Mouse (Mus musculus) embryonic facial prominence, embryonic 13.5 days (tissue): ENCODE measurements around the gene Nadsyn1. TPM values are rescaled to one million over a fixed set of nuclear protein-coding genes. Genes with fewer than 3 reads are reported as not detected.
A peak's percentile ranks its signal among the peaks of the same experiment; 100 is the strongest.

Experiments used
- ATAC-seq: fragments of 200-750 bp; cut with Nextera tagmentation; 2 replicates; pipeline ENCODE4 v1.8.0; 2017; ENCODE audit warnings: low read depth; ENCODE audit not compliant: insufficient number of reproducible peaks, insufficient read depth, low FRiP score, low TSS enrichment
- H3K27ac ChIP-seq: fragments of 300-500 bp; sonication (generic); 2 replicates; pipeline ENCODE4 v1.5.1; 2015; ENCODE audit warnings: moderate library complexity, mild to moderate bottlenecking, inconsistent platforms
- H3K27me3 ChIP-seq: fragments of 300-500 bp; sonication (generic); 2 replicates; pipeline ENCODE4 v1.6.1; 2015; ENCODE audit warnings: mild to moderate bottlenecking, inconsistent platforms
- H3K36me3 ChIP-seq: fragments of 300-500 bp; sonication (generic); 2 replicates; pipeline ENCODE4 v1.6.1; 2015; ENCODE audit warnings: mild to moderate bottlenecking, inconsistent platforms
- H3K4me1 ChIP-seq: fragments of 300-500 bp; sonication (generic); 2 replicates; pipeline ENCODE4 v1.6.1; 2015; ENCODE audit warnings: inconsistent platforms
- H3K4me2 ChIP-seq: fragments of 300-500 bp; sonication (generic); 2 replicates; pipeline ENCODE4 v1.6.1; 2015; ENCODE audit warnings: moderate library complexity, mild to moderate bottlenecking, inconsistent platforms
- H3K4me3 ChIP-seq: fragments of 300-500 bp; sonication (generic); 2 replicates; pipeline ENCODE4 v1.5.1; 2015; ENCODE audit warnings: mild to moderate bottlenecking, inconsistent platforms
- H3K9ac ChIP-seq: fragments of 300-500 bp; sonication (generic); 2 replicates; pipeline ENCODE4 v1.6.1; 2015; ENCODE audit warnings: mild to moderate bottlenecking, inconsistent platforms
- H3K9me3 ChIP-seq: fragments of 300-500 bp; sonication (generic); 2 replicates; pipeline ENCODE4 v1.6.1; 2016; ENCODE audit warnings: inconsistent platforms
- WGBS: fragments of 180-500 bp; shearing (Covaris S2); methylation state at CpG from one replicate; pipeline ENCODE4 v1.1.7; 2015; ENCODE audit warnings: mixed read lengths; 5-methylcytosine and 5-hydroxymethylcytosine counted together
- polyA plus RNA-seq: library from polyadenylated mRNA; unstranded; fragments of >200 nt; fragmentation: Nextera tagmentation; extraction: Ambion mirVana; gene quantifications from 2 replicates; pipeline ENCODE4 v1.2.1, GENCODE M21; 2015

Gene Nadsyn1
- polyA plus RNA-seq, 1 experiment from 2014 or later = 5.8 TPM

DNA sequence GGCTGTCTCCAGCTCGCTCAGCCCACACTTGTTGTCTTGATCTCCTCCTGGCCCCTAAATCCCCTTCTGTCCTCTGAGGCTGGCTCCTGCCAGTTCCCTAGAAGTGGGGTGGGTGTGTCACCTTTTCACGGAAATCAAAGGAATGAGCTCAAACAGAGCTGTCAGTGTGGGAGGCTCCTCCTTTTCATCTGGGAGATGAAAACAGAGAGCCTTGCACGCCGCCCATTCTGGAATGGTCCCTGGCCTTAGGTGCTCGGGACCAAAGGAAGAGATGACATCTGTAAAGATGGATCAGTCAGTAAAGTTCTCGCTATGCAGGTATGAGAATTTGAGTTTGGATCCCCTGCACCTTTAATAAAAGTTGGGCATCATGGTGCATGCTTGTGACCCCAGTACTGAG is 55.8 kb downstream of the Nadsyn1 start, which contains the start of gene Mrgprg:
Mrgprg (minus strand) TSS at position 101 of the 400 bp plus-strand sequence.
- Histone ChIP-seq H3K4me3 (no peak within 1 kb of the TSS), H3K36me3 (no peaks in the 10 kb centered on the region), H3K27ac (no peak within 1 kb of the TSS), H3K4me2 (no peak within 1 kb of the TSS), H3K9me3 (no peaks in the 10 kb centered on the region), H3K9ac (no peak within 1 kb of the TSS), H3K4me1 (no peaks in the 10 kb centered on the region), H3K27me3 (peaks cover 46% of the 10 kb centered on the region)
- ATAC-seq = no peak
- 46% methylated on average over 6 of the region's 6 CpGs for WGBS

DNA sequence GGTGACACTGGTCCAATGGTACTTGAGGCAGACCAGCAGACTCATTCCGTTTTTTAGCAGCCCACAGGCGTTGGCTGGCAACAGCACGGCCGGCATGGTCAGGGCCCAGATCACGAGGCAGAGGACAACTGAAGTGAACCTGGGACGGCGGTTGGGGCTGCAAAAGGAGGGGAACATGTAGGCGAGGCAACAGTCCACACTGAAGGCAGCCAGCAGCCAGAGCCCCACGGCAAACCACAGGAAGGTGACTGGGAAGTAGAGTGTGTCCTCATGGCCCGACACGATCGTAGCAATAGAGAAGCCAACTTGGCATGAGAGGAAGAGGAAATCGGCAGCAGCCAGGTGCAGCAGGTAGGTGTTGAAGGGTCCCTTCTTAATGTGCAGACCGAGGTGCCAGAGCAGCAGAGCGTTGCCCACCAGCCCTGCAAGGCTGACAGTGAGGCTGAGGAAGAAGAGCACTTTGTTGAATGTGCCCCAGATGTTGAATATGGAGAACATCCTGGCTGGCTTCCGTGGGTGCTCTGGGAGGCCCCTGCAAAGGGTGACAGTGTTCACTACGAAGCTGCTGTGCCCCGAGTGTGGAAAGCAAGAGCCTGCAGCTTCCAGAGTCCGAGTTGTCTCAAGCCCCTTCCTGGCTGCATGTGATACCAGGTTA is 57.6 kb downstream of the Nadsyn1 start:
- Histone ChIP-seq H3K4me2 (no peak overlapping the region), H3K9ac (no peak overlapping the region), H3K36me3 (no peaks in the 10 kb centered on the region), H3K4me3 (no peak overlapping the region), H3K27ac (no peak overlapping the region), H3K9me3 (no peaks in the 10 kb centered on the region), H3K4me1 (no peaks in the 10 kb centered on the region), H3K27me3 (peaks cover 46% of the 10 kb centered on the region)
- 73% methylated on average over 19 of the region's 19 CpGs for WGBS
- no peak for ATAC-seq

DNA sequence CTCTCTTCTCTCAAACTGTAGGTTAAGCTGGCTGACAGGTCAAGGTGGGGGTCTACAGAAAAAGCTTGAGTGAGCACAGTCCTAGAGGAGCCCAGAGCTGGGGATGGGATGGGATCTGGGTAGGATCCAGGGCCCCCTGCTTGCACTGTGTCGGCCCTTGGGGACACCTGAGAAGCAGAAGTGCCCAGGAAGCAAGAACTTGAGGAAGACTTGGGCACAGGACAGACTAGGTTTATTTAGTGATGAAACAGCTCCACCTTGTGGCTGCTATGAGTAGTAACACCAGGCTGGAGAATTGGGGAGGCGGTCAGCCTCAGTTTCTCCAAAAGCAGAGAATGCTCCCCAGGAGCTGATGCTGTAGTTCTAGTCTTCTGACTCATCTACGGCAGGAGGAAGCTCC is 58.9 kb downstream of the Nadsyn1 start:
- H3K4me3 ChIP-seq = no peak overlapping the region
- no peak overlapping the region for H3K9ac ChIP-seq
- ATAC-seq = no peak
- H3K36me3 ChIP-seq = no peaks in the 10 kb centered on the region
- WGBS = 18% methylated on average over 3 of the region's 3 CpGs
- H3K4me2 ChIP-seq = no peak overlapping the region
- no peaks in the 10 kb centered on the region for H3K9me3 ChIP-seq
- H3K27ac ChIP-seq = no peak overlapping the region
- H3K27me3 ChIP-seq = peaks cover 46% of the 10 kb centered on the region
- no peaks in the 10 kb centered on the region for H3K4me1 ChIP-seq

- H3K4me3 ChIP-seq = no peak overlapping the region
- no peak overlapping the region for H3K27ac ChIP-seq
- H3K36me3 ChIP-seq = no peaks in the 10 kb centered on the region
- no peak overlapping the region for H3K9ac ChIP-seq
- WGBS = 66% methylated on average over 3 of the region's 3 CpGs
- H3K4me2 ChIP-seq = no peak overlapping the region
- no peaks in the 10 kb centered on the region for H3K9me3 ChIP-seq
- no peak for ATAC-seq
- H3K4me1 ChIP-seq = peaks cover 17% of the 10 kb centered on the region
- peaks cover 29% of the 10 kb centered on the region for H3K27me3 ChIP-seq
Measured at GRCm38 (mm10) chr7:143758956-143759355, 63.7 kb downstream of the Nadsyn1 start.

- H3K27me3 ChIP-seq = peaks cover 21% of the 10 kb centered on the region
- 67% methylated on average over 3 of the region's 3 CpGs for WGBS
- H3K4me3 ChIP-seq = no peak overlapping the region
- no peak overlapping the region for H3K9ac ChIP-seq
- H3K4me2 ChIP-seq = peak overlapping the region; percentile 82
- ATAC-seq = no peak
- no peaks in the 10 kb centered on the region for H3K36me3 ChIP-seq
- peaks cover 17% of the 10 kb centered on the region for H3K4me1 ChIP-seq
- no peaks in the 10 kb centered on the region for H3K9me3 ChIP-seq
- no peak overlapping the region for H3K27ac ChIP-seq
Measured at GRCm38 (mm10) chr7:143757696-143758095, 65.0 kb downstream of the Nadsyn1 start.

GRCm38 (mm10) chr7:143757027-143757390 is 65.6 kb downstream of the Nadsyn1 start:
- no peaks in the 10 kb centered on the region for H3K36me3 ChIP-seq
- H3K27me3 ChIP-seq = peaks cover 21% of the 10 kb centered on the region
- peak; percentile 80 for ATAC-seq

GRCm38 (mm10) chr7:143756125-143757026 is 66.3 kb downstream of the Nadsyn1 start, which contains the start of gene Osbpl5:
TSS of gene Osbpl5 (minus strand) at chr7:143756985.
- Histone ChIP-seq H3K4me1 (peaks cover 17% of the 10 kb centered on the region), H3K36me3 (no peaks in the 10 kb centered on the region), H3K4me2 (peak within 1 kb of the TSS; percentile 82), H3K27ac (no peak within 1 kb of the TSS), H3K9ac (peak within 1 kb of the TSS; percentile 47; the same call in 1 of the 2 replicates), H3K27me3 (peaks cover 21% of the 10 kb centered on the region), H3K9me3 (no peaks in the 10 kb centered on the region), H3K4me3 (peak within 1 kb of the TSS; percentile 44)
- ATAC-seq = no peak
- WGBS = 24% methylated on average over 22 of the region's 22 CpGs

More at GRCm38 (mm10) chr7:143757027-143757390, 65.6 kb downstream of the Nadsyn1 start:
- peaks cover 17% of the 10 kb centered on the region for H3K4me1 ChIP-seq
- H3K4me3 ChIP-seq = peak overlapping the region; percentile 44
- peak overlapping the region; percentile 82 for H3K4me2 ChIP-seq
- no peaks in the 10 kb centered on the region for H3K9me3 ChIP-seq
- 3% methylated on average over 15 of the region's 15 CpGs for WGBS
- peak overlapping the region; percentile 47; the same call in 1 of the 2 replicates for H3K9ac ChIP-seq
- H3K27ac ChIP-seq = no peak overlapping the region

DNA sequence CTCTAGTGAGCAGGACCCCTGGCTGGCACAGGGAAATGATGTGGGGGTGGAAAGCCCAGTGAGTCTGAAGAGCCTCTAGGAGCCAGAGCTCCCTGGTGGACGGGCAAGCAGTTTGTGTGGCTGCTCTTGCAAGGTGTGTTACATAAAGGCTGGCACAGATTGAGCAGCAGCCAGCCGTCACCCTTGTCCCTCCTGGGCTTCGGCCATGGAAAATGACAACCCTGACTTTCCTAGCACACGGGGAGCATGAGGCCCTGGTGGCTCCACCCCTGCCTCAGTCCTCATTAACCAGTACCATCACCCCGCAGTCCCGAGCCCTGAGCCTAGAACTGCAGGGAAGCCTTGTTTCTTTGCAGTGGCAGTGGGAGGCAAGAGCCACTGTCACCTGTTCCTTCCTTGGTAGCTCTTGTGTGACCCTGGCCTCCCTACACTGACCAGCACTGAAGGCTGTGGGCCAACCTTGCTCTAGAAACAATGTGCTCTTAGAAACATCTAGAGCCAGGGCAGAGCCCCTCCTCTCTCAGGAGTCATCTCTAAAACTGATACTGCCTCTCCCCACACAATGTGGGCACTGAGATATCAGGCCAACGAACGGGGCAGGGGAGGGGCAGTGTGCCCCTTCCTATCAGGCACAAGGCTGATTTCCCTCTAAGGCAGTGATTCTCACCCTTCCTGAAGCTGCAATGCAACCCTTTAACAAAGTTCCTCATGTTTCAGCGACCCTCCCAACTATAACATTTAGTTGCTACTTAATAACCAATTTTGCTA is 67.1 kb downstream of the Nadsyn1 start:
- Histone ChIP-seq H3K27me3 (peaks cover 21% of the 10 kb centered on the region), H3K9me3 (no peaks in the 10 kb centered on the region), H3K27ac (no peak overlapping the region), H3K36me3 (no peaks in the 10 kb centered on the region), H3K4me3 (no peak overlapping the region), H3K4me2 (no peak overlapping the region), H3K9ac (no peak overlapping the region), H3K4me1 (peaks cover 17% of the 10 kb centered on the region)
- no peak for ATAC-seq
- 71% methylated on average over 9 of the region's 9 CpGs for WGBS

- H3K4me3 ChIP-seq = no peak overlapping the region
- 46% methylated on average over 5 of the region's 5 CpGs for WGBS
- H3K27ac ChIP-seq = no peak overlapping the region
- no peak for ATAC-seq
- peaks cover 24% of the 10 kb centered on the region for H3K27me3 ChIP-seq
- no peaks in the 10 kb centered on the region for H3K9me3 ChIP-seq
- no peak overlapping the region for H3K4me2 ChIP-seq
- H3K9ac ChIP-seq = no peak overlapping the region
- peaks cover 20% of the 10 kb centered on the region for H3K4me1 ChIP-seq
- no peaks in the 10 kb centered on the region for H3K36me3 ChIP-seq
Measured at GRCm38 (mm10) chr7:143753990-143754715, 68.5 kb downstream of the Nadsyn1 start.

DNA sequence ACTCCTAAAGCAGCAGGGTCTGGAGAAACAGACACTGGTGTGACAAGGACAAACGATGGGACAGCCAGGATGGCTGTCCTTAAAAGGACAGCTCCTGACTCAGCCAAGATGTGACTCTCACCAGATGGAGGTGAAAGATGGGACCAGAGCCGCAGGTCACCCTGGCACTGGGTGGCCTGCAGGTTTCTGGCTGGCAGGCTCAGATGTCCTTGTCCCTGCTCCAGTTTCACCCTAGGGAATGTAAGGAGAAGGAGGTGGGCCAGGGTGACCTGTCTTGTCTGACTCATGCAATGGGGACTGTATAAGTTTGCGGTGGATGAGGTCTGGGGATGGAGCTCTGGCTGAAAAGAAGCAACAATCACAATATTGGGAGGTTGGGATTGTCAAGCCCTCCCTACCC is 70.0 kb downstream of the Nadsyn1 start:
- Histone ChIP-seq H3K27me3 (peaks cover 19% of the 10 kb centered on the region), H3K27ac (no peak overlapping the region)
- ATAC-seq = no peak

GRCm38 (mm10) chr7:143752056-143752455 is 70.6 kb downstream of the Nadsyn1 start:
- ATAC-seq = no peak
- 70% methylated on average over 4 of the region's 4 CpGs for WGBS
- no peak overlapping the region for H3K4me2 ChIP-seq
- no peak overlapping the region for H3K9ac ChIP-seq
- H3K36me3 ChIP-seq = no peaks in the 10 kb centered on the region
- H3K9me3 ChIP-seq = no peaks in the 10 kb centered on the region
- H3K27ac ChIP-seq = no peak overlapping the region
- H3K4me1 ChIP-seq = peaks cover 17% of the 10 kb centered on the region
- H3K27me3 ChIP-seq = peaks cover 19% of the 10 kb centered on the region
- H3K4me3 ChIP-seq = no peak overlapping the region

More for the DNA sequence above, 70.0 kb downstream of the Nadsyn1 start:
- WGBS = 77% methylated on average over 3 of the region's 3 CpGs
- Histone ChIP-seq H3K9ac (no peak overlapping the region), H3K36me3 (no peaks in the 10 kb centered on the region), H3K4me1 (peaks cover 22% of the 10 kb centered on the region), H3K4me2 (no peak overlapping the region), H3K4me3 (no peak overlapping the region), H3K9me3 (no peaks in the 10 kb centered on the region)
